Mouse (Mus musculus) spleen, postnatal 4 days (tissue): ENCODE measurements around the gene Tnk1.

Experiments
- DNase-seq, 2 experiments: peaks; one replicate each; pipeline ENCODE4 v3.0.0; 2022; ENCODE audit warnings: low spot score in 2 of 2

The Tnk1 gene

DNA sequence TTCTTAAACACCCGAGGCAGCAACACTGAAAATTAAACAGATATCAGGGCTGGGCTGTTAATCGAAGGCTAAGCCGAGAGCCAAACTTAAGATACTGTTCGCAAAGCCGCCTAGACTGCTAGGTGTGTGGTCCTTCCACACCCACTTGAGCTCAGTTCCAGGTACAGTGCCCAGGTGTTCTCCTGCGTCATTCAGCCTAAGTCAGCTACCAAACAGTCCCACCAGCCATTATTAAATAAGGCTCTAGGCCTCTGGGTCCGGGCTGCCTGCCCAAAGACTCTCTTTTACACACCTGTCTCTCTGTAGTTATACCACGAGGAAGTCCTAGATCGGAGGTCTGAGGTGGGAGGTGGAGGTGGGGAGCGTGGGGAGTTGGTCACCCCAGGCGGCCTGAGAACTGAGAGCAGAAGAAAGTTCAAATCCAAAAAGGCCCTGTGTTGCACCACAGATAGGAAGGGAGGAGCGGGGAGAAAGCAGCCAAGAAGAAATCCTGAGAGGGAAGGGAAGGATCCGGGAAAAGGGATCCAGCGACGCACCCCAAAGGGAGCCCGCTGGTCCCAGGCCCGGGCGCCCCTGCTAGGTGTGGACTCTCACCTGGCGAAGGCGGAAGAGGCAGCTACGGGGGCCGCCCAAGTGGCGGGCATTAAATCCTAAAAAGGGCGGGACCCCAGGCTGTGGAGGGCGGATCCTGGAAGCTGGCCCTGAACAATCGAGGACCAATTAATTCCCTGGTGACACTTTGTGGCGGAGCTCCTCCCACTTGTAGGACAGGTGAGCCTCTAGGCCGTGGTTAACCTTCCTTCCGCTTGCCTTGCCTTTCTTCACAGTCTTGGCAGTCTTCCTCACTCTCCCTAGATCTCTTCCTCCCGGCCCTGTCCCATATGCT, at the start of gene Tnk1:
TSS of gene Tnk1 (minus strand) at position 618 of the 886 bp plus-strand sequence.
- no peak for DNase-seq

DNA sequence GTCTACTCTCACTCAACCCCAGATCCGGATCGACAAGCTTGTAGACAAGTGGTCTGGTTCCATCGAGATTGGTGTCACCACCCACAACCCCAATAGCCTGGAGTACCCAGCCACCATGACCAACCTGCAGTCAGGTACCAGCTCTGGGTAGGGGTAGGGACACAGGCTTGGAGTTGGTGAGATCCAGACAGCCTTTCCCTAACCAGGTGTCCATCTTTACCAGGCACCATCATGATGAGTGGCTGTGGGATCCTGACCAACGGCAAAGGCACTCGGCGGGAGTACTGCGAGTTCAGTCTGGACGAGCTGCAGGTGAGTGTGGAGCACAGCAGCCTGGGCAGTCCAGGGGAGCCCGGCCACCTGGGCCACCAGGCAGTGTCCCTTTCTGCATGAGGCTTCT, 45.8 kb upstream of the Tnk1 start:
- DNase-seq: no peak

DNA sequence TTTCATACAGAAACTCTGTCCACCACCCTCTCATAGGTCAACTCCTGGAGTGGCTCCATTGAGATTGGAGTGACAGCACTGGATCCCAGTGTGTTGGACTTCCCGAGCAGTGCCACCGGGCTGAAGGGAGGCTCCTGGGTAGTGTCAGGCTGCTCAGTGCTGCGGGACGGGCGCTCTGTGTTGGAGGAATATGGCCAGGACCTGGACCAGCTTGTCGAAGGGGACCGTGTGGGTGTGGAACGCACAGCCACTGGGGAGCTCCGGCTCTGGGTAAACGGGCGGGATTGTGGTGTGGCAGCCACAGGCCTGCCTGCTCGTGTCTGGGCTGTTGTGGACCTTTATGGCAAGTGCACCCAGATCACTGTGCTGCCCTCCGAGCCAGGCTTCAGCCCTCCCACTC, 44.4 kb upstream of the Tnk1 start:
- peak; percentile 14 to 62 for DNase-seq

DNA sequence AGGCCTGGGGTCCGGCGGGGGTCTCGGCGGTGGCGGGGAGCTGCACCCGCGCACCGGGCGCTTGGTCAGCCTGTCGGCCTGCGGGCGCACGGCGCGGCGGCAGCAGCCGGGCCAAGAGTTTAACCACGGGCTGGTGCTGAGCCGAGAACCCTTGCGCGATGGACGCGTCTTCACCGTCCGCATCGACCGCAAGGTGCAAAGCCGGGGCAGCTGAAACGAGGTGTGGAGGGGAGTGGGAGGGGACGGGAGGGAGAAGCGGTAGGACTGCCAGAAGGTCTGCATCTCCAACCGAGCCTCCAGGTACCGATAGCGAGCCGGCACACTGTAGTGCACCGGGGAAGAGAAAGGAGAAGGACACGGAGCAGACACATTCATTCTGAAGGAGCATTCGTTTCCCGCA, 43.5 kb upstream of the Tnk1 start:
- DNase-seq: peak in 1 of 2 experiments; percentile 80

GRCm38 (mm10) chr11:69901406-69901846, 42.9 kb upstream of the Tnk1 start:
- DNase-seq: peak; percentile 90 to 93

- peak; percentile 89 for DNase-seq
These were observed 42.2 kb upstream of the Tnk1 start, which contains the start of the genes 2810408A11Rik and Neurl4 for GRCm38 (mm10) chr11:69900471-69901405. 2810408A11Rik (minus strand) TSS chr11:69900987. Neurl4 (plus strand) TSS chr11:69901072.

- no peak for DNase-seq
These were observed 41.3 kb upstream of the Tnk1 start for GRCm38 (mm10) chr11:69899870-69900269.

- DNase-seq: no peak
These were observed 36.8 kb upstream of the Tnk1 start, which contains the start of gene Acap1 for GRCm38 (mm10) chr11:69895291-69895690. Acap1 (minus strand) TSS chr11:69895539.

DNA sequence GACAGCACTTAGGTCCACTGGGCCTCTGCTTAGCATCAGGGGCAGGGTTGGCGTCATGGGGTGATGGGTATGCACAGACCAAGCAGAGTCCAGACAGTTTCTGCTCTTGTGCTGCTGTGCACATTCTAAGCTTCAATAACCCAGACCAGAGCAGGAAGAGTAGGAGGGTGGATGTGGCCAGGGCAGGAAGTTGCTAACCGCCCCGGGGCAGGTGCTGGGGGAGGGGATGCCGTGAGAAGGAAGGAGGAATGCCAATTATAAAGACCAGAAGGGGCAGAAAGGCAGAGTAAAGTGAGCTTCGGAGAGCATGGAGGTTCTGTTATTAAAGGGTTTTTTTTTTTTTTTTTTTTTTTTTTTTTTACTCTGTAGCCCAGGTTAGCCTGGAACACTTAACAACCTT, 36.1 kb upstream of the Tnk1 start:
- peak in 1 of 2 experiments; percentile 70 for DNase-seq

- peak in 1 of 2 experiments; percentile 59 for DNase-seq
These were observed 33.0 kb upstream of the Tnk1 start for GRCm38 (mm10) chr11:69891482-69891881.

- no peak for DNase-seq
These were observed 28.5 kb upstream of the Tnk1 start for GRCm38 (mm10) chr11:69886907-69887635.

GRCm38 (mm10) chr11:69884663-69885062, 26.1 kb upstream of the Tnk1 start:
- no peak for DNase-seq

GRCm38 (mm10) chr11:69884240-69884639, 25.7 kb upstream of the Tnk1 start:
- DNase-seq: no peak

- DNase-seq: peak in 1 of 2 experiments; percentile 72
These were observed 25.1 kb upstream of the Tnk1 start for GRCm38 (mm10) chr11:69883527-69884151.

GRCm38 (mm10) chr11:69883066-69883465, 24.5 kb upstream of the Tnk1 start:
- DNase-seq: peak; percentile 71 to 86

GRCm38 (mm10) chr11:69881787-69882670, 23.5 kb upstream of the Tnk1 start:
- no peak for DNase-seq

DNA sequence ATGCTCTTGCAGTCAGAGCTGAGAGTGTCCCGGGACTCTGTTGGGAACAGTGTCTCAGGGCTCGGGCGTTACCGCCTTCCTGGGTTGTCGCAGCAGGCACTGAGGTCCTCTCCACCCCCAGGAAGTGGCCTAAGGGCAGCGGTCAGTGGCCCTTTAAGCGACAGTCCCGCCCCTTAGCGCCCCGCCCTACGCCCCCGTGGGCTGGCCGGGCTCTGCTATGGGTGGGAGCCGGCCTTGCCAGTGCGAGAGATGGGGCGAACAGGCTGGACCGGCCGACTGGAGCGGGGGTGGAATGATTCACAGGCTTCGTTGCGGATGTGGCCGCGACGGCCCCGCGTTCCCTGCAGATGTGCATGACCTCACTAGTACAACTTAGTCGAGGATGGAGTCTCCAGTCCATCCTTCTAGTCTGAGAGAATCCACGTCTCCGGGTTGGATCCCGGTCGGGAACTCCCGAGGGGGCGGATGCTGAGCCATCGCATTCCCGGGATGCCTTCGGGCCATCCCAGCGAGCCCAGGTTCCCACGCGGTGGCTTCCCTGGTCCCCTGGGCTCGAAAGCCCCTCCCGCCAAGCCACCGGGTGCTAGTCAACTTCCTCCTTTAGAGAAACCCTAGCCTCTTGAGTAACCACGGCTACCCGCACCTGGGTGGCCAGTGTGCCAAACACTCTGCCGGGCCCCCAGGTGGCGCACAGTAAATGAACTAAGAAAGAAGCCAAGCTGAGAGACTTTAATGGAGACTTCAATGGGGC, 22.5 kb upstream of the Tnk1 start, which contains the start of gene Kctd11:
TSS of gene Kctd11 (minus strand) at position 554 of the 751 bp plus-strand sequence.
- DNase-seq: peak; percentile 81 to 87

GRCm38 (mm10) chr11:69880506-69880852, 21.9 kb upstream of the Tnk1 start:
- peak; percentile 77 to 86 for DNase-seq

DNA sequence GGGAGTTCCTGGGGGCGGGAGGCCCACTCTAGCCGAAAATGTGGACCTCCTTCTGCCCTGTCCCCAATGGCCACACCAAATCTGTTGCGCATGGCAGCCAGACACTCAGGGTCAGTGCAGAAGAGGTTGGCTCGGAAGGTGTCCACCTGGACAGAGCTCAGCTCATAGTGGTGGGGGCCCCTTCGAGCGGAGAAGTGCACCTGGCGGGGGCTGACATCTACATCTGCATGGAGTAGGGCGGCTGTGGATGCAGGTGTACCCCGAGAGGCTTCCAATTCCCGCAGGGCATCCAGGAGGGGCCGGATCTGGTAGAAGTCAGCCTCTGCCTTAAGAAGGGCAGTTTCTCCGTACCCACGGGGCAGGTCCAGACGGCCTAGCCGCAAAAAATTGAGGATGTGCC, 21.2 kb upstream of the Tnk1 start:
- DNase-seq: no peak
